Mouse (Mus musculus) adrenal gland, postnatal 10 days (tissue): Measurements from ENCODE around the gene Agbl1. TPM values are rescaled to one million over a fixed set of nuclear protein-coding genes. Genes with fewer than 3 reads are reported as not detected.
A peak's percentile ranks its signal among the peaks of the same experiment; 100 is the strongest.
"Not testable (repeated sequence)": the region's sequence is repeated elsewhere in the genome, so short reads cannot be mapped to it uniquely, and the experiment has no call there.

ENCODE experiments used
- DNase-seq: peaks from one replicate; pipeline ENCODE4 v3.0.0; 2021; ENCODE audit warnings: mixed read lengths
- long read RNA-seq, 2 experiments: library from polyadenylated mRNA; stranded (forward); transcript quantifications; one replicate each; pipeline ENCODE4 v2.0.0; 2021
- total RNA-seq, 2 experiments: library from RNA; stranded (reverse); gene quantifications; 2 replicates each; pipeline ENCODE4 v1.2.3; 2021

Agbl1 gene
- under 1 TPM; 0.15 to 0.64 TPM for total RNA-seq
- long read RNA-seq, experiment 1, result 0 reads
- long read RNA-seq, experiment 2, result 0 reads

DNA sequence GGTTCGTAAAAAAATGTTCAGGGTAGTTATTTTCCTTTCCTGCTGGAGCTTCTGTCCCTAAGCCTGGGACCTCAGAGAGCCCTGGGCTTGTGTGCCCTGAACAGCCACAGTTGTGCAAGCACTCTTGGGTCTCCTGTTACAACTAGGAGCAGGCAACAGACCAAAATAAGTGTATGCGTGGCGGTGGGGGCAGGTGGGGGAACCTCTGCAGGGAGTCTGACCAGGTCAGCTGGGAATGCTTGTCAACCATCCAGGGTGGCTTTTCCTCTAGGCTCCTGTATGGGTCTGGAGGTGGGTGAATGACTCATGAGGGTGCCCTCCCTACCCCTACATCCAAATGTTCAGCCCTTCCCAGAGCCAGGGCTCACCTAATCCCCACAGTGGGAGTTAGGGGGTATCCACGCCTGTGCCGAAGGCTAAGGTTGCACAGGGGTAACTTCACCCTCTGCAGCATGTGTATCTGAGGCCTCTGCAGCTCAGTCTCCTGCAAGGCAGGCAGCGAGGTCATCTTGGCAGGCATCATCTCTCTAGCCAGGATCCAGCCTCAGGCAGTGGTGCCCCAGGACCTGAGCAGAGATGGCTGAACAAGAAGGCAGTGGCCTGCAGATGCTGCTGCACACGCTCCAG lies at the start of gene Agbl1:
Agbl1 (plus strand) TSS at position 577 of the 627 bp plus-strand sequence.
- DNase-seq, result no peak

- no peak for DNase-seq
Observed at GRCm38 (mm10) chr7:76185005-76185658, 44.6 kb upstream of the Agbl1 start.

DNA sequence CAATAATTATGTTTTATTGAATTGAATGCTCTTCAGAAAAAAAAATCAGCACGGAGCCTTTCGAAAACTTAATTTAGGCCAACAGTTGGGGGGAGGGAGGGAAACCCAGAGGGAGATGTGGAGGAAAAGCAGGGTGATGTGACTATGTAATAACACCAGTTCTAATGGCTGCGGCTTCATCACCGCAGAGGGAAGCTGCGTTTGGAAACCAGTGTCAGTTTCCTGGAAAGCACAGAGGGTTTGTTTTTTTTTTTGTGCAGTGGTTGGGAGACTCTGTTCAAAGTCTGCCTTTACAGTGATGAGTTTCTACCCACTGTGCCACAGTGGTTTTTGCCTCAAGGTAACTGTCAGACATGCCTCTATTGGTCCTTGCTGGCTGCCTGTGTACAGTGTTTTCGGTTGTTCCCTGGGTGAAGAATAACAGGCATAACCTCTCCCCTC lies 44.0 kb upstream of the Agbl1 start:
- no peak for DNase-seq

DNA sequence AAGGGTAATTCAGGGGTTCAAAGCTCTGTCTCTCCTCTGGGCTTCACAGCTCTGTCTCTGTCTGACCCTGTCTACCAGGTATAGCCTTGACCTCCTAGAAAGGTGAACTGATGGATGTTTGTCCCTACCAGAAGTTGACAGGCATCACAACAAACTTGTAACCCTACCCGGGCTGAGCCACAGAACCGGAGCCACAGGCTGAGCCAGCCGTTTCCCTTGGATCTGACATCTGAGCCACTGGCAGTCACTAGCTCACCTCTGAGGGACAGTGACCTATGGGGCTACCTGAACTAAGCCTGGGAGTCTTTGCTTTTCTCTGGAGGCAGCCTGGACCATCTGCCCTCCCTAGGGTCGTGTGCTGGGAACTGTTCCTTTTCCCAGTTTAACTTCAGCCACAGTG lies 11.1 kb upstream of the Agbl1 start:
- DNase-seq, result no peak

GRCm38 (mm10) chr7:76219797-76220469 lies 9.8 kb upstream of the Agbl1 start:
- no peak for DNase-seq

DNA sequence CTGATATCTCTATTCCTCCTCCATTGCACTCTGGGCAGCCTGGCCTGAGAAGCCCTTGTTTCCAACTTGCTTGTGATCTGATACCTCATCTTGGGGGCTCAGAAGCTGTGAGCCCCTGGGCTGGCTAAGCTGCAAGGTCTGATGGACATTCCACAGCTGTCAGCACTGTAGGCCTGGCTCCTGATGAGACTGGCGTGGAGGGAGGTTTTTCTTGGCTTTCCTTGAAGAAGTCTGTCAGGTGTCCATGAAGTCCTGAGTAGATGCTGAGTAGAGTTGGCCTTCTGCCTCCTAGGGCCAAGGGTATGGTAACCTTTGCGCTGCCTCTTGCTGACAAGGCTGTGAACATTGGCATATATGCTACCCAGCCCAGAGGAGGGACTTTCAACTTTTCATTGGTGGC lies 7.0 kb upstream of the Agbl1 start:
- DNase-seq, result no peak

DNA sequence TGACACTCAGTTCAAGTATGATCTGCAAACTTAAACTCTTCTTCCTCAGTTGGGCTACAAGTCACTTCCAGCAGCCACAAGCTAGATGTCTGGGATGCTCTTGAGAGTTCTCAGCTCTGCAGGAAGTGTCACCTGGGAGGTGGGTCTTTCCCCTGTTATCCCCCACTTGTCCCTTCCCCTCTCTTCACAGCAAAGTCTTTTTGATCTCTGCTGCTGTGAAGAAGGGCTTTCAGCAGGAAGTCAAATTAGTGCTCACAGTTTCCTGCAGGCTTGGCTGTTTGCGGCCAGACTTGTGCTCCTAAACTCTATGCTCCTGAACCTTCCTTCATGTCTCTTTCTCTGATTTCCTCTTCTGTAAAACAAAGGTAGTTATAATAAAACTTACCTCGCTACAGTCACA lies 806 bp upstream of the Agbl1 start:
- DNase-seq, result no peak

GRCm38 (mm10) chr7:76234321-76234720 lies 4.6 kb downstream of the Agbl1 start:
- DNase-seq, result no peak

DNA sequence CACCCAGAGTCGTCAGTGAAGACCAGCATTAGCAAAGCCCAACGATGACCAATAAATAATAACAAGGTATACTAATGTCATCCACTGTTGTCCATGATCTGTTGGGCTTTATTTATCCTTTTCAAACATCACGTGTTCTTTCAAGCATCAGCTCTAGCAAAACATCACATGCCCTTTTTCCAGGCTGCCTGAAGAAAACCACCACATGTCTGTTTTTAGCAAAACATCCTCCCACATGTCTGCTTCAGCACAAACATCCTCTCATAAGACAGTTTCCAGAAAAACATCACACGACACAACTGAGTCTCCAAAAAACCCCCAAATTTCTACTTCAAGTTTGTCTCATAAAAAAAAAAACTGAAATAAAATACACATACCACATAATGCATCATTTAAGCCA lies 7.8 kb downstream of the Agbl1 start:
- no peak for DNase-seq

DNA sequence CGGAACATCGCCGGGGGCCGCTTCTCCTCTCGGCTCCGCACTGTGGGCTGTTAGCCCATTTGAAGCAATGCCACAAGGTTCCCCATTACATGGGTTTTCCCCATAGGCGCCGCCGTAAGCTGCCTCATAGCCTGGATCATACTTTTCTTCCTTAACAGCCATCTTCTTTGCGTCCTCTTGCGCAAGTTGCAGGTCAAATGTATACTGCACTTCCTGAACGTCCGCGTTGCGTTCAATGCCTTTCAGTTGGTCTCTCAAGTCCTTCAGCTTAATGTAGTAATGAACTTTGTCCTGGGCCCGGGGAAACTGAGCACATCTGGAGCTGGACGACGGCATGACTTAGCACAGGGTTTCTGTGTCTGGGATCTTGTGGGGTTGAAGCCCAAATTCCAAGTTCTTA lies 15.2 kb downstream of the Agbl1 start:
- DNase-seq, result not testable (repeated sequence)

- no peak for DNase-seq
Observed at GRCm38 (mm10) chr7:76275061-76275460, 45.4 kb downstream of the Agbl1 start.

DNA sequence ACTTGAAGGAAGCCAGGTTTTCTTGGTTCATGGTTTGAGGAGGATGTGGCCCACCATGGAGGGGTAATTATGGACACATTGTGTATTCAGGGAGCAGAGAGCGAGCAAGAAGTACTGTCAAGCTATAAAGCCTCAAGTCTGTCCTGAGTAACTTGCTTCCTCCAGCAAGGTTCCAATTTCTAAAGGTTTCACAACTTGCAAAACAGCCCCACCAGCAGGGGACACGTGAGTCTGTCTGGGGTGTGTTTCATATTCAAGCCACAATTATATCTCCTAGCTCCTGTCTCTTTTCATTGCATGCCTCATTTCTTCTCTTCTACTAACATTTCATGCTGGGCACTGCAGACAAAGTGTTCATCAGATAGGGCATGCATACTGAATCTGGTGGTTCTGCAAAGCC lies 53.1 kb downstream of the Agbl1 start:
- DNase-seq, result no peak

DNA sequence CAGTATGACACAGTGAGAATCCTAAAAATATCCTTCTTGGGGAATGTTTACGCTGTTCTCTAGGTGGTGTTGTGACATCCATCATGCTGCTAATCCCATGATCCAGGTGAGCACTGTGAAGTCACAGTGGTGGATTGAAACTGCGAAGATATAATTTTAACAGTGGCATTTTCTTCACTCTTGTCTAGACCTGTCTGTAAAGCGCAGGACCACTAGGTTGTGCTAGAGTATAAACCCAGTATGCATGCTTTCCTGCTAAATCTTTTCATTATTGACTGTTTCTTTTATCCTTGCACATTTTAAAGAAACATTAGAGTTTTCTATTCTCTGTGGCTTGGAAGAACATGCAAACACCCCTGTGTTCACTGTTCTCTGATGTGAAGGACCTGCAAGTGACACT lies 57.8 kb downstream of the Agbl1 start:
- DNase-seq, result no peak

DNA sequence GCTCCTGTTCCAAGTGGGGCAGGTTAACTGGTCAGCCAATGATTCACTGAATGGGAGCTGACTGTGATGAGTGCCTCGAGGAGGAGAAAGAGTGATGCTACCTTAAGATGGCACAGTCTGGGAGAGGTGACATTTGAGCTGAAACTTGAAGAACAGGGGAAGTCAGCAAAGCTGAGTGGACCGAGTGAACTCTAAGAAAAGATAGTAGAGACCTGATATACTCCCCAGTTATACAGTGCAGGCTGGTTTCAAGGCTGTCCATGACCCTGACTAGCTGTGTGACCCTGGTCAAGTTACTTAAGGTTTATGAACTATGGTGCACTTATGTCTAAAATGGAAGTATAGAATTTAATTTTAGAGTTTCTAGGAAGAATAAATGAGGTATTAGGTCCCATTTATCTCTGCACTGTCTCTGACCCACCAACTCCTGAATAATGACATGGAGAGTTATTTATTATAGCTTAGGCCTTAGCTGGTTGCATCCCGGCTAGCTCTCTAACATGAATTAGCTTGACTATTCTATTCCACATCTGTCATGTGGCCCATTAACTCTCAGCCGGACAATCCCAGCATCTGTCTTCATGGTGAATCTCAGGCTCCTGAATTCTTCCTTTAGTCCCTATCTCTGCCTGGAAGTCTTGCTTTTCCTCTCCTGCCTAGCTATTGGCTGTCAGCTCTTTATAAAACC lies 92.3 kb downstream of the Agbl1 start:
- no peak for DNase-seq

GRCm38 (mm10) chr7:76326091-76326490 lies 96.4 kb downstream of the Agbl1 start:
- no peak for DNase-seq

DNA sequence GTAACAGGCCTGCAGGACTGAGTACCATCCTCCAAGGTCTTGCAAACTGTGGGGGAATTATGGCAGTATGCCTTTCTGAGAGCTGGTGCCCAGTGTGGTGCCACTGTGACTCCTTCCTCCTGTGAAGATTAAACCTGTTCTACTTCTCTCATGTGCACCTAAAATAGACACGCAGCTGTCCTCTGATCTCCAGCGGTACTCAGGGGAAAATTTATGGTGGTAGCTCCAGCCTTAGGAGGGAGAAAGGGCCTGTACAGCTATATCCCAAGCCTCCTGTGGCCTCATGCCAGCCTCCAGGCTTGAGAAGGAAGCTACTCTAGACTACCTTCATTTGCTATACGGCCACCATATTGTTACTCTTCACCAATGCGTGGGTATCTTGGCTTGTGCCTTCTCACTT lies 109.6 kb downstream of the Agbl1 start:
- no peak for DNase-seq

- DNase-seq, result no peak
Observed at GRCm38 (mm10) chr7:76341601-76342000, 111.9 kb downstream of the Agbl1 start.

DNA sequence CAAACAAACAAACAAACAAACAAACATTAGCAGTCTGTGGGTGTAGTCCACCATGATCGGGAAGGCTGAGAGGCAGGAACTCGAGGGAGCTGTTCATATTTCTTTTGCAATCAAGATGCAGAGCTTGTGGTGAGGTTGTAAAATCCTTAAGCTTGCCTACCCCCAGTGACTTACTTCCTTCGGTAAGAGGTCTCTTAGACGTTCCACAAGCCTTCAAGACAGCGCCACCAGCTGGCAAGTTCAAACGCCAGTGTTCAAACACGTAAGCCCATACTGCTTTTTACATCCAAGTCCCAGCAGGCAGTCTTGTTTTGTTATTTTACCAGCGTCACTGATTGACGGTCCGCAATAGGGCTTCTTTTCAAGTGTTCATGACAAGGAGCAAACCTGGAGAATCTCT lies 123.8 kb downstream of the Agbl1 start:
- peak; percentile 50 for DNase-seq

DNA sequence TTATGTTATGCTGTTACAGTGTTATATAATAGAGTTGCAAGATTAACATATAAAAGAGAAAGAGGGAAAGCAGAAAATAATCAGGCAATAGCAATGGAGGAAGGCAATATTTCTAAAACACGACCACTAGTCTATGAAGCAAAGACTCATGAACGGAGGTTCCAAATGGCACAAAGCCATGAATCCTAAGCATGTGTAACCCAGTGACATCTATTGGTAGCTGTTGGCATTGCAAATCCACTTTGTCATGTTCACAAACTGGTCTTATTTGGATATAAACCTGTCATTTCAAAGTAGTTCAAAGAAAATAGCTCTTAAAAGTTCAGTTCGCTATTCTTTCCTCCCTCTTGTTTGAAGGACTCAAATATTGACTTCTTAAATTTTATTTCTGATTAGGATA lies 124.8 kb downstream of the Agbl1 start:
- DNase-seq, result peak; percentile 65

DNA sequence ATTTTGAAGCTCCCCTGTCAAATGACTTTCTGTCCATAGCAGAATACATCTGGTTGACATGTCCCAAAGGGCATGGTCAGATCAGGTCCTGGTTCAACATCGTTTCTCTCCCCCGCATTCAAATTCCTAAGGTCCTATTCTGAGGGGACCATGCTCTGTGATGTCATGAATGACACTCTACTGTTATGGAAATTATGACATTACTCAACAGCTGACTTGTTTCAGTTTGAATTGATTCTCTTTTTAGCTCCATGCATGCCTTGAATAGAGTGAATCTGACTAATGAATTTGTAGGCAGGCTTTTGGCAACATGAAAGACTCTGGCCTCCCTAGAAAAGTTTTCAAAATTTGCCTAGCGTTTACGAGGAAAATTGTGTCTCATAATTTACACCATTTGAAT lies 141.6 kb downstream of the Agbl1 start:
- no peak for DNase-seq

- DNase-seq, result no peak
Observed at GRCm38 (mm10) chr7:76379493-76379892, 149.8 kb downstream of the Agbl1 start.

DNA sequence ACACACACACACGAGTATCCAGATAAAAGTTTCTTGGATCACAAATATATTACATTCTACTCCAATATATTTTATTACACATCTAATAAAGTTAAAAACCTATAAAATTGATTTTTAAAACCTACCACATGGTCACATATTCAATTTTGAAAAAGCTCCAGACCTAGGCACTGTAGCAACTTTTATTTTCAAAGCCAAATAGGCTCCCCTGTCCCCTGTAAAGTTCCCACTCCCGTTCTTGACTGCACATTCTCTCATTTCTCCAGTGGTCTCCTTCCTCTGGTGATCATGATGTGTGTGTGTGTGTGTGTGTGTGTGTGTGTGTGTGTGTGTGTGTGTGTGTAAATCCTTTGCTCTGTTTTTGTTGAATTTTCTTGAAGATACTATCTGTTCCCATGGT lies 152.3 kb downstream of the Agbl1 start:
- DNase-seq, result no peak

DNA sequence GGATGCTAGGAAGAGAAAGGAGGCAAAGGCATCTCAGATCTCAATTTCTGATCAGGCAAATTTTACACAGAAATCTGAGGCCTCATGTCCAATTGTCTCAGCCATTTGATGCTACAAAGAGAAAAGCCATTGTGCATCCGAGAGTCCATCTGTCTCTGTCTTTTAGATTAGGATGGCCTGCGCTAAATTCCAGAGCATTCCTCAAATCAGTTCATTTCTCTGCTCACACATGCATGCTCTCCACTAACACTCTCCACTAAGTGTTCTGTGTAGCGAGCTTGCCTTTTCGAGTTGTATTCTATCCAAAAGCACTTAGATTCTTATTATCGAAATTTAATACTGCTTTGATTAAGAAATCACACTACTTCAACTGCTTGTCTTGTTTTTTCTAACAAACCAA lies 159.6 kb downstream of the Agbl1 start:
- no peak for DNase-seq
